Mouse (Mus musculus): ENCODE results near the gene Gja5.

The Gja5 gene

DNA sequence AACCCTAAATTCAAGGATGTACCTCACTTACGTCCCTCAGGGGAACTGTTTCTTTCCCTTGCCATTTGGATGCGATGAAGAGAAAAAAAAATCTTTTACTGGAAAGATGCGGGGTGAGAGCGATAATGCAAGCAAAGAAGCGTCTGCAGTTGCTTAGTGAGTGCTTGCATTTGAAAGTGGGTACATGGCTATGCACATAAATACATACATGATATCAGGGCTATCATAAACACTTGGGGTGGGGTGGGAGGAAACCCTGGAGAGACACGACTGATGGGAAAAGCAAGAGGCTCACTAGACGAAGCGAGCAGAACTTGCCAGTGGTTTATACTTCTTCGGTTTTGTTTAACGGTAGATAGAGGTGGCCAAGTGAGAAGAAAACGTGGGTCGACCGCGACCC lies at the start of gene Gja5:
Gene Gja5, plus strand, starts transcription at position 301 of the 400 bp plus-strand sequence.
- DNase-seq = no peak

- DNase-seq = no peak
These were observed 48.7 kb upstream of the Gja5 start for GRCm38 (mm10) chr3:96855833-96856232.

DNA sequence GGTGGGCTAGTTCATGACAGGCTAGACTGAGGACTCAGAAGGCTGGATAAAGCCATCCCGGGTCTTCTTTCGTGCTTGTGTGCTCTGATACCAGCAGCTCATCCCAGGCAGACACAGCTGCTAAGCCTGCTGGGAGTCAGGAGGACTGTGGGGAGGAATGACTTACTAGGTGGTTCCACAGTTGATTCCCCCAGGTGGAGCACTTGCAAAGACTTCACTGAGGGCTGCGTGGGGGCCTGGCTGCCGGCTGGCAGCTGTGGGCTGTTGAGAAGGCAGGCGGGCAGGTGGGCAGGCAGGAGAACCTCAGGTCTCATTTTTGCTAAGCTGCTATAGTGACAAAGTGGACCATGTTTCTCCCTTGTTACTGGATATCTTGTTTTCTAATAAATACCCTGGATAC lies 44.0 kb upstream of the Gja5 start:
- DNase-seq = no peak

DNA sequence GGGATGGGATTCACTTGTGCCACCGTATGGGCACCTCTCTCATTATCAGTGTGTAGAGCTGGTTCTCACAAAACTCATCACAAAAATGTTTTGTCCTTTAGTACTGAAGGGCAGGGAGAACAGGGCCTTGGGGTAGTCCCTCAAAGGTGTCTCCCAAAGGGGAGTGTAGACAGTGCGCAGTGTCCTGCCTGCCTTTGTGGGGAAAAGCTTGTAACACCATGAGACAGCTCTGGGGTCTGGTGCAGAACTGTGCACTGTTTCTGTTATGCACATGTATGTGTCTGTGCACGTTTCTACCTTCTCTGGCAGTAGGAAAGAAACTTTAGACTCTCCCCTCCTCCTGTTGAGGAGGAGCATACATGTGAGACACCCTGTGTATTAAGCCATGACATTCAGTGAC lies 36.6 kb upstream of the Gja5 start:
- DNase-seq = no peak

DNA sequence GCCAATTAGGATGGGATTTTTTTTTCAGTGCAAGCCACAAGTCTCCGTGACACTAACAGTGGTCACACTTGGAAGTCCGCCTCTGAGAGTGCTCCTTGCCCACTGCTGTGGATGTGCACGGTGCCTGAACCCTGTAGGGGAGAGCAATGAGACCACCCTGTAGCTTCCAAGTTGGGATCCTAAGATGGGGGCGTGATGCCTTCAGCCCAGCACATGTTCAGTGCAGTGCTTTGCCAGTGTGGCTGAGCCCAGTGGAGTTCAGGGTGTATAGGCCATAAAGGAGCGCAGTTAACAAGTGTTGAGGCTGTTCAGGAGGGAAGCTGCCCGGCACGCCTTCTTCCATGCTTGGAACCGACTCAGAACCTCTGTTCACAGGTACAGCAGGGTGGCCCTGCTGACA lies 35.9 kb upstream of the Gja5 start:
- no peak for DNase-seq

GRCm38 (mm10) chr3:96869091-96869490 lies 35.4 kb upstream of the Gja5 start:
- DNase-seq = no peak

- no peak for DNase-seq
These were observed 34.2 kb upstream of the Gja5 start for GRCm38 (mm10) chr3:96870270-96870669.

DNA sequence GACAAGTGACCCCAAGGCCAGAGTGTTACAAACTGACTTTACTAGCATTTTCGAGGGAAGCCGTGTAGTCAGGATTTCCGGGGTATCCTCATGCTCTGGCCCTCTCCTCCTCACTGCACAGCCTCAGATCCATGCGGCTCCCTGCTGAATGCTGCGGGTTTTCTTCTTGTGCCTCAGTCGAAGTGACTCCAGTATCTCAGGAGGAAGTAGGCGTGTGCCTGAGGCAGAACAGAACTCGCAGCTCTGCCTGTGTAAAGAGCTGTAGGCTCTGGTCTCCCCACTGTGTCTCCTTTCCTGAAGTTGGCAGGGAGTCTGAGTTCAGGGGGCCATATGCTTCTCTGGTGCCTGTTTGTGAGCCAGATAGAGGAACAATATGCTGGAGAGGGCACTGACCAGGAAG lies 33.4 kb upstream of the Gja5 start:
- no peak for DNase-seq

GRCm38 (mm10) chr3:96872501-96872900 lies 32.0 kb upstream of the Gja5 start:
- no peak for DNase-seq

DNA sequence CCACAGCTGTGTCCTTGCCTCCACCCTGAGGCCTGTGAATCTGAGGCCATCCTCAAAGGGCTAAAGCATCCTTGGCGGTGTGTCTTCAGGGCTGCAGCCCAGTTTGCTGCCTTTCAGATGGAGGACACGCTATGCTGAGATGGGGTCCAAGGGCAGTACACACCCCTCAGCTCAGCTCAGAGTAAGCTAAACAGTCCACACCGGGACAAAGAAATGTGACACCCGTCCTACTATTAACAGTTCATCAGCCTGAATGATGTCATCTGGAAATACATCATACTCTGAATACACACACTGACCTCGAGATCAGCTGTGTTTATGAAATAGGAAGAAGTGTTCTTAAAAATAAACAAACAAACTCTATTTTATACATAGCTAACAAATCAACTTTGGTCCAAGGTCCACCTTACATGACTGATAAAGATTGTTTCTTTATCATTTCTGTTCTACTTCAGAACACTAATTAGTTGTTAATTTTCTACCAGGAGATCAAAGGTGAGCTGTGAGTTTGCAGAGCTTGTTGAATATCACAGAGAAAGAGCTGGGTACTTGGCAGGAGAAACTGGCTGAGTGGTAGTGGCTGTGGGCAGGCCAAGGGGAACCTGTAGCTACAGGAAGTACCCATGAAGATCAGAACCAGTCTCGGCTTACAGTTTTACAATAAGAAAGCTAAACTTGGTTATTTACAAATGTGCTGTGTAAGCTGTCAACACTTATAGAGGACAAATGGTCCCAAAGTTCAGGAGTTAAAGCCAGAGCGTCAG lies 29.5 kb upstream of the Gja5 start:
- no peak for DNase-seq

- no peak for DNase-seq
These were observed 25.0 kb upstream of the Gja5 start for GRCm38 (mm10) chr3:96879536-96879935.

DNA sequence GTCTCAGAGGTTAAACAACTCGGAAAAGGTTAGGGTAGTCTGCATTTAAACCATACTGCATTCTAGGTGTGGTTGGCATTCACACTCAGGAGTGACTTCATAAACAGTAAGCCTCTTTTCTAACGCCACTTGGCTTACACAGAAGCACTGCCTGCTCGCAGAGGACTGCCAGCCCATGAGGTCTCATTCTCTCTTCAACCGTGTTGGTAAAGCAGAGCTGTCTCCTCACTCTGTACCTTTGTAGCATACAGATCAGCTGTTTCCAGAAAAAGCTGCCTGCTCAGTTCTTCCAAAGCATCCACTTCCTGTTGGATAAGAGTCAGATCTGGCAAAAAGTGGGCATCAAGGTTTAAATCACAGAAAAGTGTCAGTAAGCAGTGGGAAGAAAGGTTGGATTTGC lies 24.1 kb upstream of the Gja5 start:
- no peak for DNase-seq

DNA sequence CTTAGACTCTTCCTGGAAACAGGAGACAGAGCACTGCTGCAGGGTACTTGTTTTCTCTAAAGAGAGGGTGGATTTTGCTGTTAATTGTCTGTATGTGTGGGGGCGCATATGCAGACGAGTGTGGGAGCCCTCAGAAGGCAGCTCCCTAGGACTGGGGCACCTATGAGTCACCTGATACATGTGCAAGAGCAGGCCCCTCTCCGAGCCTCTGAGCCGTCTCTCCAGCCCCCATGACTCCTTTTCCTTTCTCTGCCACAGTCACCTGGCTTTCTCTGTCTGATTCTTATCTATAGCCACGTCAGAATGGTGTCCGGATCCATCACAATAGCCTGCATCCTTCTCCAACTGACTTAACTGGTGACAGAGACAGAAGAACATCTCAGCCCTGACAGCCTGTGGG lies 22.9 kb upstream of the Gja5 start:
- no peak for DNase-seq

GRCm38 (mm10) chr3:96882061-96882849 lies 22.2 kb upstream of the Gja5 start:
- no peak for DNase-seq

GRCm38 (mm10) chr3:96883690-96884089 lies 20.8 kb upstream of the Gja5 start:
- no peak for DNase-seq

DNA sequence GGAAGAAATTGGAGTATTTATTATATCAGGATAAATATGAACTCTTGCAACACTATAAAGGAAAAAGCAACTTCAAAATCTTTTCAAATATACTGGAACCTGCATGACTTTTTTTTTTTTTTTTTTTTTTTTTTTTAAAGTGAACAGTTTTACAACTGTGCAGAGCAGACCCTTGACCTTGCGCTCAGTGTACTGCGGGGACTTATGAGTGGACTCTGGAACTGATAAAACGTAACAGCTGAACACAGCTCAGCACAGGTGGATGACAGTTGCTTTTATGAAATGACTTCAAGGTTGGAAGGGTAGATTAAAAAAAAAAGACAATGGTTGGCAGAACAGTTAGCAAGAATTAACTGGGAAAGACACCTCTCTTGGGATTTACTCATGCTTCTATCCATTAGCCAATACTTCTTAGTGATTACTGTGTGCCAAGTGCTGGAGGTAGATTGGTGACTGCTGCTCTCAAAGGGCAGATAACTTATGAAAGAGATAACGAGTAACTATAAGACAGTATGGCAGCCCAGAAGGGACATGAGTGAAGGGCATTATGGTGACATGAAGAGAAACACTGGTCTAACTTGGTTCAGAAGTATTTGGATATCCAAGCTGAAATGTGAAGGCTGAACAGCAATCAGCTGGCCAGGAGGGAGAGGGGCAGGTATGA lies 2.0 kb upstream of the Gja5 start:
- DNase-seq = no peak

DNA sequence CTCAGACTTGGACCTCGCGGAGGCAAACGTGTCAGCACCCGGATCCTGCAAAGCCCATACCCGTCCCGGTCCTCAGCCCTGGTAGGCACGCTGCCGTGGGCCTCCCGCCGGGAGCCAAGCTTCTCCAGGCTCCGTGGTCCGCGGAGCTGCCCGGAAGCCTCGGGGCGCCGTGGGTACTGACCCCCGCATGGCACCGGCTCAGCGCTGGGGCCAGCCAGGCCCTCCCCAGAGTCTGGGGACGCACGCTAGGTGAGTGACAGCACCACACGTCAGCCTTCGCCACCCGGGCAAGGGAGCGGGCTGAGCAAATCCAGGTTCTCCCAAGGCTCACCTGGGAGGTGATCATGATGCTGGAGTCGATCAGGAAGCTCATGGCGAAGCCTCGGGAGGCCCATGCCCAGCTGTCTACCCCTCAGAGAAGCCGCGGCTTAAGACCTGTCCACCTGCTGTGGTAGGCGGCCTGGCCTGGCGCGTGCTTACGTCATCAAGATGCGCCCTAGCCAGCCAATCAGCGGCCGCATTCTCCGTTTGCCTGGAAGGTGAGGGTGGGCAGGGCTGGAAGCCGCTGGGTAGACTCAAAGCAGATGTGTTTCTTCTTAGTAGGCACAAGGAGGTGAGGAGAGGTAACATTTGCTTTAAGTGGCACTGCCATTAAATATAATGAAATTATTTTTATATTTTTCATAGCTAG lies 503 bp downstream of the Gja5 start, which contains the start of gene Gpr89:
Gene Gpr89, minus strand, starts transcription at position 496 of the 691 bp plus-strand sequence.
- peak; percentile 94 for DNase-seq

GRCm38 (mm10) chr3:96905592-96905991 lies 1.1 kb downstream of the Gja5 start:
- no peak for DNase-seq

- DNase-seq = no peak
These were observed 16.5 kb downstream of the Gja5 start for GRCm38 (mm10) chr3:96920991-96921390.

- DNase-seq = no peak
These were observed 20.1 kb downstream of the Gja5 start for GRCm38 (mm10) chr3:96924631-96925030.

- DNase-seq = no peak
These were observed 21.4 kb downstream of the Gja5 start, which contains the start of gene Gja8 for GRCm38 (mm10) chr3:96925920-96926319. Gene Gja8, minus strand, starts transcription at chr3:96926020.

- DNase-seq = no peak
These were observed 26.8 kb downstream of the Gja5 start for GRCm38 (mm10) chr3:96931261-96931681.

GRCm38 (mm10) chr3:96936241-96936640 lies 31.7 kb downstream of the Gja5 start:
- peak; percentile 12 for DNase-seq

Data from liver (tissue).